In the genomic region with DNA sequence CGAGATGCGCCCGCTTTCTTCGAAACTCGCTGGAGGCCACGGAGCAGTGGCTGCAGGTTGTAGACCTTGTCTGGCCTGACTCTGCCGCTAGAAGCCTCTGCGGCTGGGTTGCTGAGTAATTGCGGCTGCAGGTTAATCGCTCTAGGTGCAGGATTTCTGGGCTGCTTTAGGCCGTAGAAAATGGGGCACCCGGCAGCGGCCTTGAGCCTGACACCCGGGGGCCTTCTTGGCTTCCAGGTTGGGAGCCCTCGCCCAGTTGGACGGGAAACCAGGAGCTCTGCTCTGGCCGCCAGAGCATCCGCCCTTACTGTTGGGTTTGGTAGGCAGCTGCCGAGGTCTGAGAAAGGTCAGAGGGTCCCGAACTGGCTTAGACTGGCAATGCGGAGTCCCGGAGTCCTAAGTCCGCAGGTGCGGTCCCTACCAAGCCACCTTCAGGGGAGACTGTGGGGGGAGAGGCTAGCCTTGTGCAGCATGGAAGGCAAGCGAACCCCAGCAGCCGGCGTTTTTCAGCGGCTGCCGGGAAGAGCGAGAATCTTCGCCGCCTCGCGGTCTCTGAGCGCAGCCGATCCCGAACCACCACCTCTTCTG, we compare ENCODE assay signal across 11 mouse cellular contexts. TPM values are rescaled to one million over a fixed set of nuclear protein-coding genes. Genes with fewer than 3 reads are reported as not detected.
DNase-seq lines count a peak whose midpoint lies in the region; ATAC-seq lines count a peak whose summit lies in the region.
"Had no signal": no experiment of that assay in that cellular context is flagged by ENCODE, and none has a peak within 500 bp of the region (broad histone marks: within the 10 kb centered on the region; RNA-seq: fewer than 3 reads in every experiment).

No protein-coding gene starts in this region.

- no peak overlapping the region for H3K27ac ChIP-seq in intestine, embryonic 14.5 days (ENCODE audit: low read depth)
- no peak overlapping the region for H3K27ac ChIP-seq in intestine, embryonic 15.5 days
- no peak overlapping the region for H3K27ac ChIP-seq in forebrain, embryonic 13.5 days
- peak overlapping the region; percentile 82 for H3K27ac ChIP-seq in kidney, embryonic 15.5 days
- peak overlapping the region; percentile 86 for H3K27ac ChIP-seq in neural tube, embryonic 13.5 days (replicated peaks)

- no peak overlapping the region for H3K4me3 ChIP-seq in intestine, embryonic 14.5 days (ENCODE audit: low read depth, low read length)
- H3K4me3 ChIP-seq in intestine, embryonic 15.5 days (replicated peaks): no peak overlapping the region
- H3K4me3 ChIP-seq in forebrain, embryonic 13.5 days: 0 out of 2 replicates have a peak overlapping the region, but pooled peaks have one; percentile 7
- H3K4me3 ChIP-seq in kidney, embryonic 15.5 days (replicated peaks): peak overlapping the region; percentile 74
- peak overlapping the region; percentile 56 for H3K4me3 ChIP-seq in neural tube, embryonic 13.5 days

- under 1% methylated on average over 37 of the region's 37 CpGs for WGBS in intestine, embryonic 14.5 days
- 2% methylated on average over 37 of the region's 37 CpGs for WGBS in intestine, embryonic 15.5 days
- WGBS in forebrain, embryonic 13.5 days: under 1% methylated on average over 37 of the region's 37 CpGs
- under 1% methylated on average over 37 of the region's 37 CpGs for WGBS in kidney, embryonic 15.5 days
- 1% methylated on average over 37 of the region's 37 CpGs for WGBS in neural tube, embryonic 13.5 days

- H3K4me2 ChIP-seq in intestine, embryonic 14.5 days (ENCODE audit: low read length): no peak overlapping the region
- no peak overlapping the region for H3K4me2 ChIP-seq in intestine, embryonic 15.5 days (replicated peaks)
- no peak overlapping the region; the same call in 1 of the 2 replicates for H3K4me2 ChIP-seq in forebrain, embryonic 13.5 days
- peak overlapping the region; percentile 78 for H3K4me2 ChIP-seq in kidney, embryonic 15.5 days
- peak overlapping the region; percentile 57 for H3K4me2 ChIP-seq in neural tube, embryonic 13.5 days

- H3K9me3 ChIP-seq in intestine, embryonic 14.5 days (ENCODE audit: control insufficient read depth, low read length): no peaks in the 10 kb centered on the region
- H3K9me3 ChIP-seq in intestine, embryonic 15.5 days: no peaks in the 10 kb centered on the region
- H3K9me3 ChIP-seq in forebrain, embryonic 13.5 days (replicated peaks): no peaks in the 10 kb centered on the region
- no peaks in the 10 kb centered on the region for H3K9me3 ChIP-seq in kidney, embryonic 15.5 days (replicated peaks)
- H3K9me3 ChIP-seq in neural tube, embryonic 13.5 days: no peaks in the 10 kb centered on the region

- H3K27me3 ChIP-seq in intestine, embryonic 14.5 days (replicated peaks; ENCODE audit: control insufficient read depth, insufficient read depth, low read length): peaks cover 100% of the 10 kb centered on the region
- peaks cover 88% of the 10 kb centered on the region for H3K27me3 ChIP-seq in intestine, embryonic 15.5 days (replicated peaks)
- peaks cover 98% of the 10 kb centered on the region for H3K27me3 ChIP-seq in forebrain, embryonic 13.5 days
- peaks cover 90% of the 10 kb centered on the region for H3K27me3 ChIP-seq in kidney, embryonic 15.5 days
- peaks cover 94% of the 10 kb centered on the region for H3K27me3 ChIP-seq in neural tube, embryonic 13.5 days

- peak; percentile 71 for DNase-seq in intestine, embryonic 14.5 days (ENCODE audit: low spot score)
- no peak for DNase-seq in layer of hippocampus, postnatal 36 days
- DNase-seq in spleen, adult 18-20 months: no peak
- DNase-seq in frontal cortex, postnatal 25 days (ENCODE audit: low spot score in 2 of 2): no peak
- DNase-seq: right cerebral cortex, postnatal 25 days had no signal

- ATAC-seq in intestine, embryonic 14.5 days (replicated peaks; ENCODE audit: low FRiP score, low TSS enrichment, low read depth): no peak
- ATAC-seq in intestine, embryonic 15.5 days: no peak
- no peak for ATAC-seq in forebrain, embryonic 13.5 days
- ATAC-seq in kidney, embryonic 15.5 days (replicated peaks; ENCODE audit: low FRiP score): no peak
- no peak for ATAC-seq in neural tube, embryonic 13.5 days (ENCODE audit: low read depth)
- ATAC-seq: CD4-positive, CD25-positive, alpha-beta regulatory T cell, adult 4 months had no signal

- H3K9ac ChIP-seq in intestine, embryonic 14.5 days (ENCODE audit: low read length): no peak overlapping the region
- H3K9ac ChIP-seq in intestine, embryonic 15.5 days: no peak overlapping the region
- H3K9ac ChIP-seq in forebrain, embryonic 13.5 days: no peak overlapping the region
- H3K9ac ChIP-seq in kidney, embryonic 15.5 days: peak overlapping the region; percentile 91
- H3K9ac ChIP-seq in neural tube, embryonic 13.5 days: peak overlapping the region; percentile 82

- no peaks in the 10 kb centered on the region for H3K36me3 ChIP-seq in intestine, embryonic 14.5 days (ENCODE audit: control insufficient read depth, insufficient read depth, low read length)
- no peaks in the 10 kb centered on the region for H3K36me3 ChIP-seq in intestine, embryonic 15.5 days
- H3K36me3 ChIP-seq in forebrain, embryonic 13.5 days (ENCODE audit: poor library complexity, severe bottlenecking): no peaks in the 10 kb centered on the region
- H3K36me3 ChIP-seq in kidney, embryonic 15.5 days: peaks cover 23% of the 10 kb centered on the region
- H3K36me3 ChIP-seq in neural tube, embryonic 13.5 days: no peaks in the 10 kb centered on the region

- H3K4me1 ChIP-seq in intestine, embryonic 14.5 days (replicated peaks; ENCODE audit: control insufficient read depth, insufficient read depth, low read length): peaks cover 9% of the 10 kb centered on the region; the same call in 1 of the 2 replicates
- H3K4me1 ChIP-seq in intestine, embryonic 15.5 days (replicated peaks): peaks cover 30% of the 10 kb centered on the region
- peaks cover 30% of the 10 kb centered on the region for H3K4me1 ChIP-seq in forebrain, embryonic 13.5 days
- H3K4me1 ChIP-seq in kidney, embryonic 15.5 days: peaks cover 61% of the 10 kb centered on the region
- H3K4me1 ChIP-seq in neural tube, embryonic 13.5 days (replicated peaks): peaks cover 60% of the 10 kb centered on the region

RNA-seq across cellular contexts. Expression of gene Pax2, which starts 3.8 kb away (rescaled TPM):
- polyA plus RNA-seq in intestine, embryonic 14.5 days (2014; fragmentation: Nextera tagmentation; extraction: Ambion mirVana): 0.05 TPM in 1 of 2 replicates, not detected in the other
- polyA plus RNA-seq in intestine, embryonic 15.5 days (2015; fragmentation: Nextera tagmentation; extraction: Ambion mirVana): 0.04 and 0.11 TPM in 2 replicates
- polyA plus RNA-seq in forebrain, embryonic 13.5 days (2015; fragmentation: Nextera tagmentation; extraction: Ambion mirVana): 0.05 TPM in 1 of 2 replicates, not detected in the other
- polyA plus RNA-seq in kidney, embryonic 15.5 days (2015; fragmentation: Nextera tagmentation; extraction: Ambion mirVana): 34.6 and 36.9 TPM in 2 replicates
- 25.2 and 28.2 TPM in 2 replicates for polyA plus RNA-seq in neural tube, embryonic 13.5 days (2015; fragmentation: Nextera tagmentation; extraction: Ambion mirVana)
- under 1 TPM; 0.32 to 0.35 TPM for total RNA-seq in layer of hippocampus, postnatal 36 days (2021)
- total RNA-seq: liver, adult 2 months had no signal
- polyA plus RNA-seq: liver, adult 2 months had no signal

Comparison
In these comparisons a context has a peak if more than half of its experiments do, and no peak if none do; other contexts are left out.
1. H3K27ac ChIP-seq: peak in kidney, embryonic 15.5 days (single experiment) and neural tube, embryonic 13.5 days (single experiment); none in intestine, embryonic 14.5 days (single experiment), intestine, embryonic 15.5 days (single experiment) and forebrain, embryonic 13.5 days (single experiment).
2. H3K4me2 ChIP-seq: peak in kidney, embryonic 15.5 days (single experiment) and neural tube, embryonic 13.5 days (single experiment); none in intestine, embryonic 14.5 days (single experiment), intestine, embryonic 15.5 days (single experiment) and forebrain, embryonic 13.5 days (single experiment).
3. H3K4me3 ChIP-seq: peak in forebrain, embryonic 13.5 days (single experiment), kidney, embryonic 15.5 days (single experiment) and neural tube, embryonic 13.5 days (single experiment); none in intestine, embryonic 14.5 days (single experiment) and intestine, embryonic 15.5 days (single experiment).
4. H3K9ac ChIP-seq: peak in kidney, embryonic 15.5 days (single experiment) and neural tube, embryonic 13.5 days (single experiment); none in intestine, embryonic 14.5 days (single experiment), intestine, embryonic 15.5 days (single experiment) and forebrain, embryonic 13.5 days (single experiment).
5. RNA of gene Pax2, which starts 3.8 kb away (polyA plus RNA-seq): 34.6 to 36.9 TPM in kidney, embryonic 15.5 days and 25.2 to 28.2 TPM in neural tube, embryonic 13.5 days; 0.05 TPM in forebrain, embryonic 13.5 days, 0.04 to 0.11 TPM in intestine, embryonic 15.5 days and 0.05 TPM in intestine, embryonic 14.5 days; every median in the first group is over 10 times any median in the second.